8 mouse cellular contexts compared by ENCODE assay signal in genomic region chr13:83524902-83525715, GRCm38 (mm10). TPM values are rescaled to one million over a fixed set of nuclear protein-coding genes. Genes with fewer than 3 reads are reported as not detected.
DNase-seq lines count a peak whose midpoint lies in the region; ATAC-seq and TF ChIP-seq lines count a peak whose summit lies in the region.

No protein-coding gene starts in this region.

- H3K4me2 ChIP-seq in lung, postnatal 0 days (replicated peaks; ENCODE audit: low read depth, low read length), result peak overlapping the region; percentile 69
- peak overlapping the region; percentile 78 for H3K4me2 ChIP-seq in forebrain, embryonic 12.5 days
- peak overlapping the region; percentile 93 for H3K4me2 ChIP-seq in hindbrain, postnatal 0 days (ENCODE audit: low read depth, low read length)
- peak overlapping the region; percentile 79 for H3K4me2 ChIP-seq in midbrain, embryonic 16.5 days (ENCODE audit: low read length)

- 0 out of 2 replicates have a peak, but pooled peaks cover 3% of the 10 kb centered on the region for H3K27me3 ChIP-seq in lung, postnatal 0 days (replicated peaks; ENCODE audit: insufficient read depth, low read length)
- peaks cover 8% of the 10 kb centered on the region; the same call in 1 of the 2 replicates for H3K27me3 ChIP-seq in forebrain, embryonic 12.5 days
- H3K27me3 ChIP-seq in hindbrain, postnatal 0 days (ENCODE audit: insufficient read depth, low read length), result no peaks in the 10 kb centered on the region
- no peaks in the 10 kb centered on the region; the same call in 1 of the 2 replicates for H3K27me3 ChIP-seq in midbrain, embryonic 16.5 days (ENCODE audit: control insufficient read depth, insufficient read depth, low read depth, low read length)

- no peak for ATAC-seq in lung, postnatal 0 days
- ATAC-seq in forebrain, embryonic 12.5 days (ENCODE audit: low FRiP score), result no peak
- ATAC-seq in hindbrain, postnatal 0 days, result no peak
- no peak for ATAC-seq in midbrain, embryonic 16.5 days

- peak overlapping the region; percentile 62 for H3K4me3 ChIP-seq in lung, postnatal 0 days (ENCODE audit: low read depth, low read length)
- peak overlapping the region; percentile 63 for H3K4me3 ChIP-seq in forebrain, embryonic 12.5 days (replicated peaks)
- peak overlapping the region; percentile 77 for H3K4me3 ChIP-seq in hindbrain, postnatal 0 days (ENCODE audit: low read length)
- H3K4me3 ChIP-seq in midbrain, embryonic 16.5 days (ENCODE audit: low read depth, low read length), result peak overlapping the region; percentile 59

- no peaks in the 10 kb centered on the region for H3K9me3 ChIP-seq in lung, postnatal 0 days (ENCODE audit: low read length)
- no peaks in the 10 kb centered on the region for H3K9me3 ChIP-seq in forebrain, embryonic 12.5 days
- no peaks in the 10 kb centered on the region for H3K9me3 ChIP-seq in hindbrain, postnatal 0 days (ENCODE audit: low read length)
- H3K9me3 ChIP-seq in midbrain, embryonic 16.5 days (replicated peaks; ENCODE audit: control insufficient read depth, low read length, poor library complexity, severe bottlenecking), result no peaks in the 10 kb centered on the region

- 0 out of 2 replicates have a peak overlapping the region, but pooled peaks have one; percentile 16 for H3K9ac ChIP-seq in lung, postnatal 0 days (replicated peaks; ENCODE audit: low read depth)
- peak overlapping the region; percentile 62 for H3K9ac ChIP-seq in forebrain, embryonic 12.5 days
- H3K9ac ChIP-seq in hindbrain, postnatal 0 days (replicated peaks; ENCODE audit: low read length), result peak overlapping the region; percentile 63; the same call in 1 of the 2 replicates
- peak overlapping the region; percentile 65 for H3K9ac ChIP-seq in midbrain, embryonic 16.5 days (ENCODE audit: low read depth, low read length)

- no peaks in the 10 kb centered on the region for H3K4me1 ChIP-seq in lung, postnatal 0 days (ENCODE audit: insufficient read depth, low read depth, low read length)
- no peaks in the 10 kb centered on the region; the same call in 1 of the 2 replicates for H3K4me1 ChIP-seq in forebrain, embryonic 12.5 days
- H3K4me1 ChIP-seq in hindbrain, postnatal 0 days (ENCODE audit: insufficient read depth, low read length), result no peaks in the 10 kb centered on the region
- H3K4me1 ChIP-seq in midbrain, embryonic 16.5 days (ENCODE audit: control insufficient read depth, insufficient read depth, low read length), result 0 out of 2 replicates have a peak, but pooled peaks cover 3% of the 10 kb centered on the region

- TF ChIP-seq CTCF in lung, postnatal 0 days (IDR thresholded peaks at IDR 0.05), result no peak
- no peak for TF ChIP-seq CTCF in hindbrain, postnatal 0 days (IDR thresholded peaks at IDR 0.05; ENCODE audit: low read depth)

- H3K27ac ChIP-seq in lung, postnatal 0 days (ENCODE audit: low read length), result peak overlapping the region; percentile 90
- H3K27ac ChIP-seq in forebrain, embryonic 12.5 days, result 0 out of 2 replicates have a peak overlapping the region, but pooled peaks have one; percentile 1
- peak overlapping the region; percentile 81 for H3K27ac ChIP-seq in hindbrain, postnatal 0 days
- H3K27ac ChIP-seq in midbrain, embryonic 16.5 days (ENCODE audit: low read length), result peak overlapping the region; percentile 79

- 6% methylated on average over 7 of the region's 7 CpGs for WGBS in lung, postnatal 0 days
- 15% methylated on average over 7 of the region's 7 CpGs for WGBS in forebrain, embryonic 12.5 days
- WGBS in hindbrain, postnatal 0 days, result 19% methylated on average over 7 of the region's 7 CpGs
- WGBS in midbrain, embryonic 16.5 days, result 17% methylated on average over 7 of the region's 7 CpGs

- peak; percentile 16 for DNase-seq in lung, postnatal 0 days (ENCODE audit: low spot score)
- no peak for DNase-seq in lung, postnatal 10 days
- no peak for DNase-seq in hindbrain, postnatal 0 days (ENCODE audit: low spot score)
- no peak for DNase-seq in thymus, postnatal 0 days (ENCODE audit: low spot score)
- DNase-seq in right cerebral cortex, adult 2 months (ENCODE audit: low spot score in 2 of 2), result no peak
- no peak for DNase-seq in embryo, embryonic 10 days (ENCODE audit: low spot score)

- TF ChIP-seq EP300 in lung, postnatal 0 days (IDR thresholded peaks at IDR 0.05), result no peak

- H3K36me3 ChIP-seq in lung, postnatal 0 days (ENCODE audit: insufficient read depth, low read length), result no peaks in the 10 kb centered on the region
- no peaks in the 10 kb centered on the region for H3K36me3 ChIP-seq in forebrain, embryonic 12.5 days (replicated peaks)
- no peaks in the 10 kb centered on the region for H3K36me3 ChIP-seq in hindbrain, postnatal 0 days (ENCODE audit: insufficient read depth, low read length)
- no peaks in the 10 kb centered on the region for H3K36me3 ChIP-seq in midbrain, embryonic 16.5 days (ENCODE audit: control insufficient read depth, insufficient read depth, low read length)

RNA-seq across cellular contexts. Expression of gene Mef2c, which starts 21.3 kb away (rescaled TPM):
- polyA plus RNA-seq in lung, postnatal 0 days (2015; fragmentation: Nextera tagmentation; extraction: Ambion mirVana), result 35.3 and 45.9 TPM in 2 replicates
- 29.4 and 33.3 TPM in 2 replicates for polyA plus RNA-seq in forebrain, embryonic 12.5 days (2016; fragmentation: Nextera tagmentation; extraction: Ambion mirVana)
- 23.6 and 27.2 TPM in 2 replicates for total RNA-seq in hindbrain, postnatal 0 days (2014; rRNA removed)
- 45.7 and 46.2 TPM in 2 replicates for polyA plus RNA-seq in hindbrain, postnatal 0 days (2015; fragmentation: Nextera tagmentation; extraction: Ambion mirVana)
- 35.9 and 41.3 TPM in 2 replicates for polyA plus RNA-seq in midbrain, embryonic 16.5 days (2015; fragmentation: Nextera tagmentation; extraction: Ambion mirVana)
- 7.0 and 8.6 TPM in 2 replicates for polyA plus RNA-seq in thymus, postnatal 0 days (2015; fragmentation: Nextera tagmentation; extraction: Ambion mirVana)

Comparison
In these comparisons a context has a peak if more than half of its experiments do, and no peak if none do; other contexts are left out.
1. H3K27ac ChIP-seq: peak in every context shown above with its lines; median percentile 90 in lung, postnatal 0 days; 81 in hindbrain, postnatal 0 days; 79 in midbrain, embryonic 16.5 days; 1 in forebrain, embryonic 12.5 days.